Mouse (Mus musculus): ENCODE measurements around the gene Olfr1351.
"Not testable (repeated sequence)": the region's sequence is repeated elsewhere in the genome, so short reads cannot be mapped to it uniquely, and the experiment has no call there.

Olfr1351 gene

DNA sequence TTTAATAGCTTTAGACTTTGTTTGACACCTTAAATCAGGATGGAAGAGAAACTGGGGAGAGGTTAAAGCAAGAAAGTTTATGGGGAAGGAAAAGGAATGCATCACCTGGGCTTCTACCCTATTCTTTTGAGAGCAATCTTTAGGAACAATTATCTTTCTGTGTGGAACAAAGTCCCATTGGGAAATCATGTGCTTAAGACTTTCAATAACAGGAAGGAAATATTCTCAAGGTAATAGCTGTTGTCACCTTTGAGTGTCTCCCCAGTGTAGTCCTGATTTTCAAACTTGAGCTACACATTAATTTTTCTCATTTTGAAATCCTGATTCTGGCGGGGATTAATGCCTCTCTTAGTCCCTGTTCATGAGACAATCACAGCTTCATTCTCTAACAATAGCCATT is at the start of gene Olfr1351:
TSS of gene Olfr1351 (plus strand) at position 301 of the 400 bp plus-strand sequence.
- DNase-seq (ENCODE audit: low spot score in 2 of 2): no peak

- not testable (repeated sequence) for DNase-seq (ENCODE audit: low spot score in 2 of 2)
Measured at GRCm38 (mm10) chr10:78963009-78963408, 49.3 kb upstream of the Olfr1351 start, which contains the start of gene Olfr1353. Gene Olfr1353 (plus strand): TSS chr10:78963309.

GRCm38 (mm10) chr10:78980750-78981149 is 31.5 kb upstream of the Olfr1351 start, which contains the start of gene Olfr1352:
Gene Olfr1352 (plus strand): TSS chr10:78981050.
- no peak for DNase-seq (ENCODE audit: low spot score in 2 of 2)

GRCm38 (mm10) chr10:79028441-79028840 is 16.2 kb downstream of the Olfr1351 start, which contains the start of gene Olfr57:
Gene Olfr57 (plus strand): TSS chr10:79028741.
- DNase-seq (ENCODE audit: low spot score in 2 of 2): no peak

DNA sequence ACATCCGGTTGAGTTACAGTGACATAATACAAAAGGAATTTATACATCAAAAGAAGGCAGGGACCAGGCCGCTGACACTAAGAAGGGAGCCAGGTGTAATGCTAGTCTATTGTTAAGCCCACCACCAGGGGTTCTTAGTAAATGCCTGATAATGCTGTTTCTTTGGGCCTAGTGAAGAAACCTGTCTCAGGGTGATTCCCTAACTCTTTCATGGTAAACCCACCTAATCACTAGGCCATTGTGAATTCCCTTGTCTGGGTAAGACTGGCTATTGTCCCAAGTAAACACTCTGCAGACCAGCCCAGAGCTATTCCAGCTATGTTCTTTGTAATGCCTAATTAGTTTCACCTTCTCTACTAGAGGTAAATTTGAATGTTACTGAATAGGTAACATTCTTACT is 30.2 kb downstream of the Olfr1351 start:
- not testable (repeated sequence) for DNase-seq (ENCODE audit: low spot score in 2 of 2)

DNA sequence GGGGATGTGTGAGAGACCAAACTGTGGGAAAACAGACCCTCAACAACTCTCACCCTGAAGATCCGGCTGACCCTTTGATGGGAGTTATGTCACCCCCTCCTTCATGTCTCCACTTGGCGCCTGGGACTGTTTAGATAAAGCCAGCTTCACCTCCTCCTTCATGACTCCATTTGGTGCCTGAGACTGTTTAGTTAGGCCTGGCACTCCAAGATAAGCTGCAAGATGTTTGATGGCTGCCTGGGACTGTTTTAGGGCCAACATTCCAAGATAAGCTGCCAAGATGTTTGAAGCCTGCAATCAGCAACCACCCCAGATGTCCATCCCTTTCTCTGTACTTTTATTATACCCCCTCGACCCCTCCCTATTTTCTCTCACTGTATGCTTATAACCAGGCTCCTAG is 45.1 kb downstream of the Olfr1351 start:
- not testable (repeated sequence) for DNase-seq (ENCODE audit: low spot score in 2 of 2)
